Comparison of ENCODE assay signal across 7 mouse cellular contexts in the genomic region with DNA sequence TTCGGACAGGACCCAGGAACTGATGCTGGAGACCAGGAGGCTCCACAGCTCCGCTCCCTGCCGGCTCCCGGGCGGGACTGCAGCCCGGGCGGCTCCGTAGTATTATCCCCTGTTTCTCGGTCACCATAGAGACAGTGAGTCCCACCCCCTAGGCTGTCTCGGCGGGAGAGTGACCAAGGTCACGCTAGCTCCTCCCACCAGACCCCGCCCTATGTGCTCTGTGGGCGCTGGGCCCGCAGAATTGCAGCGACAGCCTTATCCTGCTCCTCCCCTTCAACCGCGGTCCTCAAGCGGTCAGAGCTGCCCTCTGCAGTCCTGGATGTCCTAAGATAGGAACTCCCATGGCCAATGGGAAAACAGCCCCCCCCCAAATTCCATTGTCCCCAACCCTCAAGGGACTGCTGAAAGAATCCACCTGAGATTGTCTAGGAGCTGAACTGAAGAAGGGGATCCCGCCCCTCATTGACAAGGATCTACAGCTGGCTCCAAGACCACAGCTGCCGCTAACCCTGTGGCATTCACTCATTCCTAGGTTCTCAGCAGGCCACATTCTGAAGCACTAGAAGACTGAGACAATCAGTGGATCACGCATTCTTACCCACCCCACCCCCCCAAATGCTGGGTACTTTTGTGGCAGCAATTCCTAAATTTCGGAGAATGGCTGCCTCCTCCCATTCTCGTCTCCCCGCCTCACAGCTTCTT. TPM values are rescaled to one million over a fixed set of nuclear protein-coding genes. Genes with fewer than 3 reads are reported as not detected.
DNase-seq lines count a peak whose midpoint lies in the region; ATAC-seq and TF ChIP-seq lines count a peak whose summit lies in the region.

TSS of gene Tppp3 (minus strand) at position 213 of the 702 bp plus-strand sequence.

- 7% methylated on average over 25 of the region's 25 CpGs for WGBS in embryonic facial prominence, embryonic 15.5 days
- WGBS in heart, adult 2 months: 12% methylated on average over 25 of the region's 25 CpGs
- 13% methylated on average over 25 of the region's 25 CpGs for WGBS in kidney, adult 2 months
- 7% methylated on average over 25 of the region's 25 CpGs for WGBS in limb, embryonic 12.5 days
- WGBS in midbrain, embryonic 14.5 days: 5% methylated on average over 25 of the region's 25 CpGs

- peaks cover 37% of the 10 kb centered on the region for H3K36me3 ChIP-seq in embryonic facial prominence, embryonic 15.5 days
- no peaks in the 10 kb centered on the region; the same call in 1 of the 2 replicates for H3K36me3 ChIP-seq in heart, adult 2 months (ENCODE audit: control insufficient read depth, insufficient read depth, low read length)
- H3K36me3 ChIP-seq in kidney, adult 2 months (ENCODE audit: control insufficient read depth, insufficient read depth, low read length): no peaks in the 10 kb centered on the region
- peaks cover 24% of the 10 kb centered on the region; the same call in 1 of the 2 replicates for H3K36me3 ChIP-seq in limb, embryonic 12.5 days
- H3K36me3 ChIP-seq in midbrain, embryonic 14.5 days (ENCODE audit: control insufficient read depth, insufficient read depth, low read length): 0 out of 2 replicates have a peak, but pooled peaks cover 12% of the 10 kb centered on the region

- peak within 1 kb of the TSS; percentile 59 for H3K4me3 ChIP-seq in brown adipose tissue, adult 24 weeks (ENCODE audit: insufficient read depth, low read depth, low read length)
- H3K4me3 ChIP-seq in embryonic facial prominence, embryonic 15.5 days (replicated peaks): peak within 1 kb of the TSS; percentile 32
- H3K4me3 ChIP-seq in heart, adult 2 months: peak within 1 kb of the TSS; percentile 53
- peak within 1 kb of the TSS; percentile 19; the same call in 1 of the 2 replicates for H3K4me3 ChIP-seq in kidney, adult 2 months (ENCODE audit: insufficient read depth, low read depth, low read length)
- H3K4me3 ChIP-seq in limb, embryonic 12.5 days (replicated peaks): peak within 1 kb of the TSS; percentile 38
- peak within 1 kb of the TSS; percentile 41 for H3K4me3 ChIP-seq in midbrain, embryonic 14.5 days (replicated peaks; ENCODE audit: low read depth, low read length)

- peak within 1 kb of the TSS; percentile 27; the same call in 1 of the 2 replicates for H3K27ac ChIP-seq in brown adipose tissue, adult 24 weeks (replicated peaks; ENCODE audit: low read depth, low read length)
- peak within 1 kb of the TSS; percentile 45 for H3K27ac ChIP-seq in embryonic facial prominence, embryonic 15.5 days (replicated peaks)
- H3K27ac ChIP-seq in heart, adult 2 months: peak within 1 kb of the TSS; percentile 75
- no peak within 1 kb of the TSS for H3K27ac ChIP-seq in kidney, adult 2 months (ENCODE audit: insufficient read depth, low read depth, low read length)
- 0 out of 2 replicates have a peak within 1 kb of the TSS, but pooled peaks have one; percentile 45 for H3K27ac ChIP-seq in limb, embryonic 12.5 days
- peak within 1 kb of the TSS; percentile 72 for H3K27ac ChIP-seq in midbrain, embryonic 14.5 days (replicated peaks; ENCODE audit: low read depth, low read length)

- TF ChIP-seq POLR2A in heart, adult 2 months (IDR thresholded peaks at IDR 0.05; ENCODE audit: insufficient read depth, low read depth, low read length): peak; percentile 90
- no peak for TF ChIP-seq POLR2A in kidney, adult 2 months (IDR thresholded peaks at IDR 0.05; ENCODE audit: low read depth, low read length)

- DNase-seq in heart, adult 2 months: peak; percentile 97
- DNase-seq in kidney, adult 2 months: peak; percentile 97
- DNase-seq in midbrain, embryonic 14.5 days: peak; percentile 92
- DNase-seq in spleen, adult 12 weeks (ENCODE audit: low spot score): peak; percentile 72

- peak; percentile 87 for ATAC-seq in embryonic facial prominence, embryonic 15.5 days (ENCODE audit: insufficient number of reproducible peaks, low FRiP score, low TSS enrichment, low read depth)
- ATAC-seq in limb, embryonic 12.5 days (ENCODE audit: insufficient number of reproducible peaks, insufficient read depth, low FRiP score, low TSS enrichment, low read depth): peak; percentile 89
- peak; percentile 90 for ATAC-seq in midbrain, embryonic 14.5 days (ENCODE audit: low FRiP score, low TSS enrichment)

- TF ChIP-seq CTCF in heart, adult 2 months (IDR thresholded peaks at IDR 0.05): peak; percentile 82
- TF ChIP-seq CTCF in kidney, adult 2 months (conservative IDR thresholded peaks at IDR 0.05; ENCODE audit: insufficient read depth, insufficient read length, low read depth, low read length): peak; percentile 35

- H3K9ac ChIP-seq in embryonic facial prominence, embryonic 15.5 days: peak within 1 kb of the TSS; percentile 1; the same call in 1 of the 2 replicates
- peak within 1 kb of the TSS; percentile 61 for H3K9ac ChIP-seq in heart, adult 2 months (ENCODE audit: low read depth, low read length)
- H3K9ac ChIP-seq in limb, embryonic 12.5 days (replicated peaks): peak within 1 kb of the TSS; percentile 57
- peak within 1 kb of the TSS; percentile 51 for H3K9ac ChIP-seq in midbrain, embryonic 14.5 days (replicated peaks; ENCODE audit: low read length)

- H3K9me3 ChIP-seq in embryonic facial prominence, embryonic 15.5 days (replicated peaks): no peaks in the 10 kb centered on the region
- H3K9me3 ChIP-seq in limb, embryonic 12.5 days: no peaks in the 10 kb centered on the region
- no peaks in the 10 kb centered on the region for H3K9me3 ChIP-seq in midbrain, embryonic 14.5 days (ENCODE audit: control insufficient read depth, low read length)

- peaks cover 12% of the 10 kb centered on the region for H3K27me3 ChIP-seq in embryonic facial prominence, embryonic 15.5 days
- no peaks in the 10 kb centered on the region for H3K27me3 ChIP-seq in heart, adult 2 months (ENCODE audit: control insufficient read depth, insufficient read depth, low read length)
- no peaks in the 10 kb centered on the region for H3K27me3 ChIP-seq in kidney, adult 2 months (replicated peaks; ENCODE audit: control insufficient read depth, insufficient read depth, low read length)
- peaks cover 61% of the 10 kb centered on the region for H3K27me3 ChIP-seq in limb, embryonic 12.5 days
- no peaks in the 10 kb centered on the region for H3K27me3 ChIP-seq in midbrain, embryonic 14.5 days (ENCODE audit: control insufficient read depth, insufficient read depth, low read length)

- H3K4me1 ChIP-seq in brown adipose tissue, adult 24 weeks (ENCODE audit: control insufficient read depth, insufficient read depth, insufficient read length, low read length): peaks cover 27% of the 10 kb centered on the region
- peaks cover 54% of the 10 kb centered on the region for H3K4me1 ChIP-seq in embryonic facial prominence, embryonic 15.5 days
- peaks cover 32% of the 10 kb centered on the region for H3K4me1 ChIP-seq in heart, adult 2 months (ENCODE audit: control insufficient read depth, insufficient read depth, low read length)
- H3K4me1 ChIP-seq in kidney, adult 2 months (ENCODE audit: control insufficient read depth, insufficient read depth, low read length): peaks cover 3% of the 10 kb centered on the region; the same call in 1 of the 2 replicates
- H3K4me1 ChIP-seq in limb, embryonic 12.5 days (replicated peaks): peaks cover 69% of the 10 kb centered on the region
- H3K4me1 ChIP-seq in midbrain, embryonic 14.5 days (ENCODE audit: control insufficient read depth, insufficient read depth, low read length): peaks cover 39% of the 10 kb centered on the region

- peak within 1 kb of the TSS; percentile 47 for H3K4me2 ChIP-seq in embryonic facial prominence, embryonic 15.5 days (replicated peaks)
- H3K4me2 ChIP-seq in limb, embryonic 12.5 days: peak within 1 kb of the TSS; percentile 66
- H3K4me2 ChIP-seq in midbrain, embryonic 14.5 days (ENCODE audit: low read length): peak within 1 kb of the TSS; percentile 73

- intact Hi-C loops in heart, adult 2 months (cut with DNase I): loop anchor here (2.0 kb wide), 2 partner anchors 17 to 57 kb away; no protein-coding TSS in a partner anchor

- no peaks in the 10 kb centered on the region for H3K79me2 ChIP-seq in heart, adult 2 months (replicated peaks; ENCODE audit: control insufficient read depth, insufficient read depth, low read length)

- TF ChIP-seq EP300 in heart, adult 2 months (IDR thresholded peaks at IDR 0.05; ENCODE audit: insufficient read depth, low read depth, low read length): peak; percentile 83

RNA-seq across cellular contexts. Expression of gene Tppp3, which starts in this region (rescaled TPM):
- 29.6 and 45.2 TPM in 2 replicates for polyA plus RNA-seq in brown adipose tissue, adult 24 weeks (2012; ENCODE audit: insufficient read depth, insufficient read length, missing spikeins)
- polyA plus RNA-seq in embryonic facial prominence, embryonic 15.5 days (2015; fragmentation: Nextera tagmentation; extraction: Ambion mirVana): 157 and 180 TPM in 2 replicates
- 10 to 100 TPM; 35.0 to 48.8 TPM for total RNA-seq in heart, adult 2 months (2021)
- 73.7 and 89.2 TPM in 2 replicates for polyA plus RNA-seq in heart, adult 2 months (2012; rRNA removed)
- polyA plus RNA-seq in kidney, adult 2 months (2012; rRNA removed): 11.9 and 19.3 TPM in 2 replicates
- polyA plus RNA-seq in limb, embryonic 12.5 days (2016; fragmentation: Nextera tagmentation; extraction: Ambion mirVana): 25.3 and 28.9 TPM in 2 replicates
- 91.3 and 108 TPM in 2 replicates for polyA plus RNA-seq in midbrain, embryonic 14.5 days (2014; fragmentation: Nextera tagmentation; extraction: Ambion mirVana)

Comparison
In these comparisons a context has a peak if more than half of its experiments do, and no peak if none do; other contexts are left out.
1. H3K9ac ChIP-seq: peak in every context shown above with its lines; median percentile 61 in heart, adult 2 months; 57 in limb, embryonic 12.5 days; 51 in midbrain, embryonic 14.5 days; 1 in embryonic facial prominence, embryonic 15.5 days.